Mouse (Mus musculus): ENCODE results near the gene Spice1.

GRCm38 (mm10) chr16:44328644-44329043, 18.3 kb upstream of the Spice1 start:
- TF ChIP-seq CTCF (IDR thresholded peaks at IDR 0.05; ENCODE audit: low read depth), result no peak
- no peak for TF ChIP-seq EP300 (IDR thresholded peaks at IDR 0.05; ENCODE audit: low read depth)

Data from heart, postnatal 0 days (tissue).